Mouse (Mus musculus) left cerebral cortex, postnatal 14 days (tissue): ENCODE data around the gene Rgl2. TPM values are rescaled to one million over a fixed set of nuclear protein-coding genes. Genes with fewer than 3 reads are reported as not detected.

Experiments
- DNase-seq, 2 experiments: peaks; one replicate each; pipeline ENCODE4 v3.0.0; 2021 to 2022; ENCODE audit warnings: low spot score in 2 of 2, mixed read lengths in 1 of 2
- intact Hi-C: fragments of 180-260 bp; cut with DNase I; formaldehyde crosslinking; loops from one replicate; pipeline ENCODE4 v1.15.1; 2025
- total RNA-seq, 2 experiments: library from RNA; stranded (reverse); gene quantifications; 2 replicates each; pipeline ENCODE4 v1.2.3; 2021

Gene Rgl2
- total RNA-seq, 2 experiments from 2014 or later, result 65.1 to 68.3 TPM

GRCm38 (mm10) chr17:33918293-33919203 lies 10.8 kb upstream of the Rgl2 start:
- intact Hi-C loops, result no loop called here
- peak in 1 of 2 experiments; percentile 7 for DNase-seq

GRCm38 (mm10) chr17:33919351-33920281 lies 9.7 kb upstream of the Rgl2 start:
- peak in 1 of 2 experiments; percentile 46 for DNase-seq
- intact Hi-C loops, result no loop called here

GRCm38 (mm10) chr17:33920282-33921097 lies 8.9 kb upstream of the Rgl2 start:
- intact Hi-C loops, result no loop called here
- peak; percentile 80 to 83 for DNase-seq

GRCm38 (mm10) chr17:33921361-33921760 lies 8.0 kb upstream of the Rgl2 start:
- intact Hi-C loops, result no loop called here
- DNase-seq, result no peak

GRCm38 (mm10) chr17:33924577-33925283 lies 4.6 kb upstream of the Rgl2 start:
- intact Hi-C loops, result no loop called here
- peak in 1 of 2 experiments; percentile 78 for DNase-seq

- intact Hi-C loops, result no loop called here
- DNase-seq, result no peak
Observed at GRCm38 (mm10) chr17:33925406-33926116, 3.8 kb upstream of the Rgl2 start.

- no peak for DNase-seq
- intact Hi-C loops, result no loop called here
Observed at GRCm38 (mm10) chr17:33926207-33926932, 3.0 kb upstream of the Rgl2 start.

- intact Hi-C loops, result no loop called here
- DNase-seq, result no peak
Observed at GRCm38 (mm10) chr17:33928251-33928947, 944 bp upstream of the Rgl2 start.

- peak; percentile 54 to 65 for DNase-seq
- intact Hi-C loops, result no loop called here
Observed at GRCm38 (mm10) chr17:33930280-33931158, 1.2 kb downstream of the Rgl2 start.

GRCm38 (mm10) chr17:33931159-33931866 lies 2.0 kb downstream of the Rgl2 start:
- intact Hi-C loops, result no loop called here
- DNase-seq, result no peak

- DNase-seq, result no peak
- intact Hi-C loops, result no loop called here
Observed at GRCm38 (mm10) chr17:33931947-33932346, 2.6 kb downstream of the Rgl2 start.

GRCm38 (mm10) chr17:33932448-33932847 lies 3.1 kb downstream of the Rgl2 start:
- intact Hi-C loops, result no loop called here
- no peak for DNase-seq

GRCm38 (mm10) chr17:33932970-33933369 lies 3.6 kb downstream of the Rgl2 start:
- no peak for DNase-seq
- intact Hi-C loops, result no loop called here

GRCm38 (mm10) chr17:33935422-33936055 lies 6.2 kb downstream of the Rgl2 start:
- intact Hi-C loops, result no loop called here
- no peak for DNase-seq

GRCm38 (mm10) chr17:33936993-33937392 lies 7.7 kb downstream of the Rgl2 start:
- intact Hi-C loops, result no loop called here
- no peak for DNase-seq
